Mouse (Mus musculus) liver, embryonic 14.5 days (tissue): ENCODE results near the gene Camk2d.

ENCODE experiments used
- CTCF ChIP-seq: IDR thresholded peaks from 2 replicates; pipeline ENCODE4 v1.5.1; 2016; ENCODE audit warnings: antibody characterized with exemption, low read depth, control low read depth
- EP300 ChIP-seq: IDR thresholded peaks from 2 replicates; pipeline ENCODE4 v1.6.1; 2016; ENCODE audit warnings: antibody characterized with exemption, low read depth

- no peak for TF ChIP-seq CTCF
- TF ChIP-seq EP300 = no peak
Measured at GRCm38 (mm10) chr3:126699740-126700139, 103.6 kb downstream of the Camk2d start.
